Mouse (Mus musculus): Measurements from ENCODE around the gene Maz. TPM values are rescaled to one million over a fixed set of nuclear protein-coding genes. Genes with fewer than 3 reads are reported as not detected.
A peak's percentile ranks its signal among the peaks of the same experiment; 100 is the strongest.

The Maz gene
- polyA plus RNA-seq, 1 experiment from 2014 or later, result 118 TPM

- H3K27me3 ChIP-seq, result no peaks in the 10 kb centered on the region
- H3K27ac ChIP-seq, result no peak overlapping the region
- no peaks in the 10 kb centered on the region for H3K36me3 ChIP-seq
- ATAC-seq (ENCODE audit: insufficient number of reproducible peaks, insufficient read depth, low FRiP score, low TSS enrichment), result no peak
- no peak overlapping the region for H3K4me3 ChIP-seq
- H3K9ac ChIP-seq, result no peak overlapping the region
- no peaks in the 10 kb centered on the region for H3K9me3 ChIP-seq
- 0 out of 2 replicates have a peak, but pooled peaks cover 3% of the 10 kb centered on the region for H3K4me1 ChIP-seq
- WGBS, result 73% methylated on average over 8 of the region's 8 CpGs
- no peak overlapping the region for H3K4me2 ChIP-seq (replicated peaks)
These were observed 38.0 kb downstream of the Maz start for GRCm38 (mm10) chr7:126988816-126989215.

- Histone ChIP-seq H3K36me3 (0 out of 2 replicates have a peak, but pooled peaks cover under 1% of the 10 kb centered on the region), H3K27me3 (no peaks in the 10 kb centered on the region), H3K9ac (no peak overlapping the region), H3K9me3 (no peaks in the 10 kb centered on the region), H3K4me2 (replicated peaks) (no peak overlapping the region), H3K4me3 (no peak overlapping the region), H3K4me1 (0 out of 2 replicates have a peak, but pooled peaks cover 3% of the 10 kb centered on the region), H3K27ac (no peak overlapping the region)
- 41% methylated on average over 9 of the region's 9 CpGs for WGBS
- no peak for ATAC-seq (ENCODE audit: insufficient number of reproducible peaks, insufficient read depth, low FRiP score, low TSS enrichment)
These were observed 40.5 kb downstream of the Maz start for GRCm38 (mm10) chr7:126986319-126986718.

- 66% methylated on average over 10 of the region's 10 CpGs for WGBS
- 0 out of 2 replicates have a peak, but pooled peaks cover 3% of the 10 kb centered on the region for H3K4me1 ChIP-seq
These were observed 42.0 kb downstream of the Maz start for GRCm38 (mm10) chr7:126984667-126985444.

GRCm38 (mm10) chr7:126983113-126983512 is 43.7 kb downstream of the Maz start:
- Histone ChIP-seq H3K27me3 (no peaks in the 10 kb centered on the region), H3K9me3 (no peaks in the 10 kb centered on the region), H3K4me3 (no peak overlapping the region), H3K27ac (0 out of 2 replicates have a peak overlapping the region, but pooled peaks have one; percentile 30), H3K36me3 (peaks cover 30% of the 10 kb centered on the region), H3K4me1 (0 out of 2 replicates have a peak, but pooled peaks cover 3% of the 10 kb centered on the region), H3K9ac (no peak overlapping the region), H3K4me2 (replicated peaks) (no peak overlapping the region)
- 83% methylated on average over 7 of the region's 7 CpGs for WGBS
- no peak for ATAC-seq (ENCODE audit: insufficient number of reproducible peaks, insufficient read depth, low FRiP score, low TSS enrichment)

More at GRCm38 (mm10) chr7:126984667-126985444, 42.0 kb downstream of the Maz start:
- Histone ChIP-seq H3K4me3 (no peak overlapping the region), H3K9ac (no peak overlapping the region), H3K27me3 (no peaks in the 10 kb centered on the region), H3K4me2 (replicated peaks) (no peak overlapping the region), H3K27ac (no peak overlapping the region), H3K36me3 (peaks cover 13% of the 10 kb centered on the region), H3K9me3 (no peaks in the 10 kb centered on the region)
- ATAC-seq (ENCODE audit: insufficient number of reproducible peaks, insufficient read depth, low FRiP score, low TSS enrichment), result no peak

- no peak for ATAC-seq (ENCODE audit: insufficient number of reproducible peaks, insufficient read depth, low FRiP score, low TSS enrichment)
- no peak overlapping the region for H3K27ac ChIP-seq
- no peak overlapping the region for H3K4me2 ChIP-seq (replicated peaks)
- H3K4me3 ChIP-seq, result no peak overlapping the region
- 92% methylated on average over 4 of the region's 4 CpGs for WGBS
- no peaks in the 10 kb centered on the region for H3K9me3 ChIP-seq
- no peak overlapping the region for H3K9ac ChIP-seq
- H3K4me1 ChIP-seq, result peaks cover 8% of the 10 kb centered on the region; the same call in 1 of the 2 replicates
- H3K36me3 ChIP-seq, result peaks cover 33% of the 10 kb centered on the region
- H3K27me3 ChIP-seq, result no peaks in the 10 kb centered on the region
These were observed 44.8 kb downstream of the Maz start for GRCm38 (mm10) chr7:126982054-126982453.

- no peak overlapping the region for H3K4me2 ChIP-seq (replicated peaks)
- H3K4me1 ChIP-seq, result peaks cover 10% of the 10 kb centered on the region; the same call in 1 of the 2 replicates
- H3K27me3 ChIP-seq, result no peaks in the 10 kb centered on the region
- H3K36me3 ChIP-seq, result peaks cover 33% of the 10 kb centered on the region
- ATAC-seq (ENCODE audit: insufficient number of reproducible peaks, insufficient read depth, low FRiP score, low TSS enrichment), result no peak
- no peak overlapping the region for H3K4me3 ChIP-seq
- 86% methylated on average over 2 of the region's 2 CpGs for WGBS
- H3K9me3 ChIP-seq, result no peaks in the 10 kb centered on the region
- H3K27ac ChIP-seq, result no peak overlapping the region
- no peak overlapping the region for H3K9ac ChIP-seq
These were observed 45.2 kb downstream of the Maz start for GRCm38 (mm10) chr7:126981601-126982000.

- WGBS, result 95% methylated on average over 6 of the region's 6 CpGs
- Histone ChIP-seq H3K4me1 (peaks cover 10% of the 10 kb centered on the region; the same call in 1 of the 2 replicates), H3K27me3 (no peaks in the 10 kb centered on the region), H3K4me2 (replicated peaks) (no peak overlapping the region), H3K36me3 (peaks cover 33% of the 10 kb centered on the region), H3K27ac (no peak overlapping the region), H3K4me3 (no peak overlapping the region), H3K9me3 (no peaks in the 10 kb centered on the region), H3K9ac (no peak overlapping the region)
- ATAC-seq (ENCODE audit: insufficient number of reproducible peaks, insufficient read depth, low FRiP score, low TSS enrichment), result no peak
These were observed 48.0 kb downstream of the Maz start for GRCm38 (mm10) chr7:126978841-126979240.

GRCm38 (mm10) chr7:126976878-126977459 is 49.9 kb downstream of the Maz start:
- peak overlapping the region; percentile 100 for H3K4me3 ChIP-seq
- peaks cover 10% of the 10 kb centered on the region; the same call in 1 of the 2 replicates for H3K4me1 ChIP-seq
- 0 out of 2 replicates have a peak, but pooled peaks have one; percentile 1 for ATAC-seq (ENCODE audit: insufficient number of reproducible peaks, insufficient read depth, low FRiP score, low TSS enrichment)
- no peaks in the 10 kb centered on the region for H3K27me3 ChIP-seq
- H3K9ac ChIP-seq, result peak overlapping the region; percentile 98
- peak overlapping the region; percentile 88; the same call in 1 of the 2 replicates for H3K27ac ChIP-seq
- 28% methylated on average over 14 of the region's 14 CpGs for WGBS
- peak overlapping the region; percentile 73 for H3K4me2 ChIP-seq (replicated peaks)
- peaks cover 33% of the 10 kb centered on the region for H3K36me3 ChIP-seq
- no peaks in the 10 kb centered on the region for H3K9me3 ChIP-seq

- H3K27ac ChIP-seq, result peak within 1 kb of the TSS; percentile 88
- peak within 1 kb of the TSS; percentile 100 for H3K4me3 ChIP-seq
- H3K4me1 ChIP-seq, result peaks cover 10% of the 10 kb centered on the region; the same call in 1 of the 2 replicates
- H3K4me2 ChIP-seq (replicated peaks), result peak within 1 kb of the TSS; percentile 73
- WGBS, result under 1% methylated on average over 55 of the region's 55 CpGs
- peak within 1 kb of the TSS; percentile 98 for H3K9ac ChIP-seq
- peaks cover 31% of the 10 kb centered on the region for H3K36me3 ChIP-seq
- no peaks in the 10 kb centered on the region for H3K9me3 ChIP-seq
- peak; percentile 92 for ATAC-seq (ENCODE audit: insufficient number of reproducible peaks, insufficient read depth, low FRiP score, low TSS enrichment)
- no peaks in the 10 kb centered on the region for H3K27me3 ChIP-seq
These were observed 50.6 kb downstream of the Maz start, which contains the start of gene Cdiptos for GRCm38 (mm10) chr7:126975950-126976866. Gene Cdiptos (minus strand): TSS chr7:126976098.

- 5% methylated on average over 1 of the region's 1 CpGs for WGBS
These were observed 51.1 kb downstream of the Maz start, which contains the start of gene Cdipt for GRCm38 (mm10) chr7:126975893-126975949. Gene Cdipt (plus strand): TSS chr7:126975914.

GRCm38 (mm10) chr7:126975493-126975892 is 51.3 kb downstream of the Maz start:
- ATAC-seq (ENCODE audit: insufficient number of reproducible peaks, insufficient read depth, low FRiP score, low TSS enrichment), result no peak
- Histone ChIP-seq H3K27me3 (no peaks in the 10 kb centered on the region), H3K4me1 (peaks cover 10% of the 10 kb centered on the region; the same call in 1 of the 2 replicates), H3K9me3 (no peaks in the 10 kb centered on the region), H3K27ac (no peak overlapping the region), H3K36me3 (peaks cover 26% of the 10 kb centered on the region), H3K4me2 (replicated peaks) (peak overlapping the region; percentile 73), H3K4me3 (peak overlapping the region; percentile 100), H3K9ac (peak overlapping the region; percentile 38; the same call in 1 of the 2 replicates)
- 11% methylated on average over 8 of the region's 8 CpGs for WGBS

More at GRCm38 (mm10) chr7:126975893-126975949, 51.1 kb downstream of the Maz start, which contains the start of gene Cdipt:
- peak within 1 kb of the TSS; percentile 100 for H3K4me3 ChIP-seq
- ATAC-seq (ENCODE audit: insufficient number of reproducible peaks, insufficient read depth, low FRiP score, low TSS enrichment), result no peak
- H3K27me3 ChIP-seq, result no peaks in the 10 kb centered on the region
- H3K4me1 ChIP-seq, result peaks cover 10% of the 10 kb centered on the region; the same call in 1 of the 2 replicates
- no peaks in the 10 kb centered on the region for H3K9me3 ChIP-seq
- peak within 1 kb of the TSS; percentile 98 for H3K9ac ChIP-seq
- peak within 1 kb of the TSS; percentile 73 for H3K4me2 ChIP-seq (replicated peaks)
- H3K27ac ChIP-seq, result peak within 1 kb of the TSS; percentile 88
- H3K36me3 ChIP-seq, result peaks cover 27% of the 10 kb centered on the region

Data from embryonic facial prominence, embryonic 12.5 days (tissue).